Mouse (Mus musculus): ENCODE results near the gene Hoxc5.
A peak's percentile ranks its signal among the peaks of the same experiment; 100 is the strongest.

Gene Hoxc5

DNA sequence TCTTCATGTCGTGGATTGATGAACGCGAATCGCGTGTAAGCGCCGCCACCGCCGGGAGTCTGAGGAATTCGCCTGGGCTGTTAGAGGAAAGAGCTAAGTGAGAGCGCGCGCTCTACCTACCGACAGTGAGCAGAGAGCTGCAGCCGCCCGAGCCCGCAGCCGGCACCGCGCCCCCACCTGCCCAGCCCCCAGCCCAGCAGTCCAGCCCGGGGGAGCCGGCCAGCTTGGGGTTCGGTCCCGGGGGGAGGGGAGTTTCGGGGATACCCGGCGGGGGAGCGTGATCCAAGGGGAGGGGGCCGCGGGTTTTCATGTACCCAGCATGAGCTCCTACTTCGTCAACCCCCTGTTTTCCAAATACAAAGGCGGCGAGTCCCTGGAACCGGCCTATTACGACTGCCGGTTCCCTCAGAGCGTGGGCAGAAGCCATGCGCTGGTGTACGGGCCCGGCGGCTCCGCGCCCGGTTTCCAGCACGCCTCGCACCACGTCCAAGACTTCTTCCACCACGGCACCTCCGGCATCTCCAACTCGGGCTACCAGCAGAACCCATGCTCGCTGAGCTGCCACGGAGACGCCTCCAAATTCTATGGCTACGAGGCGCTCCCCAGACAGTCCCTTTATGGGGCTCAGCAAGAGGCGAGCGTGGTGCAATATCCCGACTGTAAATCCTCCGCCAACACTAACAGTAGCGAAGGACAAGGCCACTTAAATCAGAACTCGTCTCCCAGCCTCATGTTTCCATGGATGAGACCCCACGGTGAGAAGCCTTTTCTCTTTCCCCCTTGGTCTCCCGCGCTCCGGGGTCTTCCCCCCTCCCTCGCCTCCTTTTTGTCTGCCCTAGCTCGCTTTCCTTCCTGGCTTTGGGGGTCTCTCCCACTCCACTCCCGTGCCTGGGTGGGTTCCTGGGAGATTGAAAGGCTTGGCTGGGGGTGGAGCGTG, 23.5 kb downstream of the Hoxc5 start, which contains the start of gene Hoxc8:
Gene Hoxc8 (plus strand): TSS at position 147 of the 937 bp plus-strand sequence.
- no peak for DNase-seq

GRCm38 (mm10) chr15:102991782-102992181, 24.5 kb downstream of the Hoxc5 start:
- no peak for DNase-seq

- DNase-seq, result no peak
Observed at GRCm38 (mm10) chr15:102992206-102992605, 25.0 kb downstream of the Hoxc5 start.

- no peak for DNase-seq
Observed at GRCm38 (mm10) chr15:102992863-102993262, 25.6 kb downstream of the Hoxc5 start.

DNA sequence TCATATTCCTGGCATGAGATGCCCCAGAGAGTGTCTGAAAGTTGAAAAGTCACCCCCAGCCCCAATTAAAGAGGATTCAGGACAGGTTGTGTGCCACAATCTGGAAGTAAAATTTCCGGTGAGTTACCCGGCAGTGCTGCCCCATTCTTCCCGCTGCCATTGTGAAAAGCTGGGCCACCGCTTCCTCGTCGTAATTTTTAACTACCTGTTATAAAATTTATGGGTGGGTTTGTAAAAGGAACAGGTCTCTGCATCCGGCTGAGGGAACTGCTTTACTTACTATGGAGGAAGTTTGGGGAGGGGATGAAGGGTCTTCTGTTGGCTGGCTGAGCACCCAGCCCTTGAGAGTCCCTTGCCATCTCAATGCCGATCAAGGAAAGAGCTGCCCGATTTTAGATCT, 29.3 kb downstream of the Hoxc5 start:
- DNase-seq, result no peak

DNA sequence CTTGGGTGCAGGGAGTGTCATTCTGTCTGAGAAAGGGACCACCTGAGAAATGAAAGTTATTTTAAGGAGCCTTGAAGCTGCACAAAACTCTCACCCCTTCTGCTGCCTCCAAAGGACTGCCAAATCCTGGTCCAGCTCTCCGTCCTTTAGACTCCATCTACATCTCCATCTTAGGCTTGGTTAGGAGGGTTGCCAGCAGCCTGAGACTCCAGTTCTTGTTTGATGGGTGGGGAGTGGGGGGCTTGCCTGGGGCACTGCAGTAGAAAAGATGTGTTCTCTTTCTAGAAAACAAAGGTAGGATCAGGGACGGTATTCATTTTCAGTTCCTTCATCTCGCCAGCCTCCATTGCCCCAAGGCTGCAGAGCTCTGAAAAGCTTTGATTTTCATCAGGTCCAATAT, 30.2 kb downstream of the Hoxc5 start:
- DNase-seq, result no peak

GRCm38 (mm10) chr15:102997939-102998355, 30.7 kb downstream of the Hoxc5 start, which contains the start of gene Hoxc6:
Hoxc6 (plus strand) TSS chr15:102998257.
- no peak for DNase-seq

DNA sequence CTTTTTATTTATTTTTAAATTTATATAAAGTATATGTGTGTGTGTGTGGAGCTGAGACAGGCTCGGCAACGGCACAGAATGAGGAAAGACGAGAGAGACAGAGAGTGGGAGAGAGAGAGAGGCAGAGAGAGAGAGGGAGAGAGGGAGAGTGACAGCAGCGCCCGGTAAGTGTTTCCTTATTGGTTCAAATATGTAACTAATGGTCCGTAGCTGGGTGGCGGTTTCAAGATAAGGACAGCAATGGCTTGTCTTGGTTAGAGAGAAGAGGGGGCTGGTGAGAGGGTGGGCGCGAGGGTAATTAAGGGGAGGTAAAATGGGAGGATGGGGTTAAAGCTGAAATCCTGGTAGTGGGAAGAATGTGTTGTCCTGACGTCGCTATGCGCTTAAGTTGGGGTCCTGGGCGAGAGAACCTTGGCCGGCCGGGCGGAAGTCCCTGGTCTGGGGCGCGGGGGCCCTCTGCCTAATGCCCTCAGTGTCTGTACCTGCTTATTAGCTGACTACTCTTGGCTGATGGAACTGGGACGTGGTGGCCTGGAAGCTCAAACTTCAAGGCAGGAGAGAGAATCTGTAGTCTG, 31.5 kb downstream of the Hoxc5 start:
- DNase-seq, result no peak

GRCm38 (mm10) chr15:102999183-102999831, 32.1 kb downstream of the Hoxc5 start:
- peak; percentile 14 for DNase-seq

- no peak for DNase-seq
Observed at GRCm38 (mm10) chr15:102999955-103000354, 32.7 kb downstream of the Hoxc5 start.

DNA sequence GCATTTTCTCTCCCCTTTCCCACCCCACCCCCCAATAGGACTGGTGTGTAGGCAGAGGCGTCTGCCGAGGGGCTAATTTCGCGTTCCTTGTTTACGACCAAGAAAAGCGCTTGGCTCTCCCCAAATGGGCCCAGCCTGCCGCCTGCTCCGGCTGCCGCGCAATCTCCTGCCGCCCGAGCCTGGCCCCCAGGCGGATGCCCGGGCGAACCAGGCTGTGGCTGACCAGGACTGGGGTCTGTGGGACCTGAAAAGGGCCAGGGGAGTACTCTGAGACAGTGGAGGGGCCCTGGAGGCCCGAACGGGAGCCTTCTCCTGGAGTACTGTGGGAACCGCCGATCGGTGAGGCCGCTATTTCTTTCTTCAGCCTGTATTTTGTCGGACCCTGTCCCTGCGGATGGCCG, 33.3 kb downstream of the Hoxc5 start:
- DNase-seq, result no peak

- DNase-seq, result no peak
Observed at GRCm38 (mm10) chr15:103001370-103001769, 34.1 kb downstream of the Hoxc5 start.

DNA sequence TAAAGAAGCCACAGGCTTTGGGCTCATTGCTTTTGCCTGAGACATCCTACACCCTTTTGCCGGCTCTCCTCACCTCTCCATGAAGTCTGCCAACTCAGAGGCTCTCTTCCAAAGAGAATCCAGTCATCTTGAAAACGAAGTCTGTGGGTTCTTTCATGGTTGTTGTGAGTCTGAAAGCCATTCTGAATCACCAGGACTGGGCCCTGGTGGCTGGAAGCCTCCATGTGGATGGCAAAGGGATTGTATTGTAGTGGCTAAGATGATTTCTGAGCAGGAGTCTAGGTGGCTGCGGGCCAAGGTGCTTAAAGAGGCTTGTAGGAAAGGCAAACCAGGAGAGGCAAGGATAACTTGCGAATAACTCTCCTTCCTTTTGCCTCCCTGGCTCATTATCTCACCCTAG, 34.9 kb downstream of the Hoxc5 start:
- no peak for DNase-seq

DNA sequence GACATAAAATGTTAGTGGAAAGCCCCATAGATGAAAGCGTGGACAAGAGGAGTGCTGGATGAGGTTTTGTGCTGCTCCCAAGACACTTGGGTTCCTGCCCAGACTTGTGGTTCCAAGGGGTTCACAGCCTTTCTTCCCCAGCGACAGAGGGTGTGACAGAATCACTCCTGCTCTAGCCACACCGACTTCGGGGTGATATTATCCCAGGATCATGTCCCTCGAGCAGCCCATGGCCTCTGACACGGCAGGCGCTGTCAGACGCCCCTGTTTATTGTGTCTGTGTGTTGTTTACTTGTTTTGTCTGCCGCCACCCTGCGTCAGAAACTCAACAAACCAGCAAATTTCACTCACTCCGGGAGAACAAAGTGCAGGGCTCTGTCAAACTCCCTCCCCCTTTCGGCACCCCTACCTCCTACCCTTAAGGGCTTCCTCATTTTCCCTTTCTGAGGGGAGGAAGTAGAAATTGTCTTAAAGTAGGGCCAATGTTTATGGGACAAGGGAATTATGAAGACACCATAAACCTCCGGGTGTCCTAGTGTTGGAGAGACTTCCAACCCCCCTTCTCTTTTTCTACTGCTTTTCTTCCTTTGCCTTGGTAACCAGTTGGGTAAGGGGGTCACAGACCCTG, 35.7 kb downstream of the Hoxc5 start:
- no peak for DNase-seq

- no peak for DNase-seq
Observed at GRCm38 (mm10) chr15:103005308-103005707, 38.1 kb downstream of the Hoxc5 start.

- DNase-seq, result no peak
Observed at GRCm38 (mm10) chr15:103005797-103006196, 38.6 kb downstream of the Hoxc5 start.

- no peak for DNase-seq
Observed at GRCm38 (mm10) chr15:103006326-103006725, 39.1 kb downstream of the Hoxc5 start.

- DNase-seq, result no peak
Observed at GRCm38 (mm10) chr15:103009265-103010111, 42.2 kb downstream of the Hoxc5 start.

- DNase-seq, result no peak
Observed at GRCm38 (mm10) chr15:103010112-103010846, 43.0 kb downstream of the Hoxc5 start.

DNA sequence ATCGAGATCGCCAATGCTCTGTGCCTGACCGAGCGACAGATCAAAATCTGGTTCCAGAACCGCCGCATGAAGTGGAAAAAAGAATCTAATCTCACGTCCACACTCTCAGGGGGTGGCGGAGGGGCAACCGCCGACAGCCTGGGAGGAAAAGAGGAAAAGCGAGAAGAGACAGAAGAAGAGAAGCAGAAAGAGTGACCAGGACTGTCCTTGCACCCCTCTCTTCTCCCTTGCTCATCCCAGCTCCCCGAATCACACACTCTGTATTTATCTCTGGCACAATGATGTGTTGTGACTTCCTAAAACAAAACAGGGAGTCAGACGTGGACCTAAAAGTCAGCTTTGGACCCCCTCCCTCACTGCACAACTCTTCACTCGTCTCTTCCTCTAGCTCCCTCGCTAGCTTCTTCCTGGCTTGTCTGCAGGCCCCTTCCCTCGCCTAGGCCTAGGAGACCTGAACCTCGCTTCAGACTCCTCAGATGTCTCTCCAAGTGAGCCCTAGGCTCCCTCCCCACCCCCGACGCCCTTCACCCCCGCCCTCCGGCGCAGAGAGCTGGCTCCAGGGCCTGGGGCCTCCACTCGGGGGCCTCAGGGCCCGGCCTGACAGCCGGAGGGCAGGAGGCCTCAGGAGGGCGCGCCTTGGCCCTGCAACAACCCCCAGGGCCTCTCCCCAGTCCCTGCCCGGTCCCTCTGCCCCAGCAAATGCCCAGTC, 43.8 kb downstream of the Hoxc5 start:
- no peak for DNase-seq
